Mouse (Mus musculus) left cerebral cortex, postnatal 10 days (tissue): ENCODE measurements around the gene Olfr960. TPM values are rescaled to one million over a fixed set of nuclear protein-coding genes. Genes with fewer than 3 reads are reported as not detected.

Source experiments
- total RNA-seq, 2 experiments: library from RNA; stranded (reverse); gene quantifications; 2 replicates each; pipeline ENCODE4 v1.2.3; 2021

Gene Olfr960
- total RNA-seq, 2 experiments from 2014 or later = not detected

Other genes with a start within 250 kb of the Olfr960 start
- gene Olfr951, start 234.0 kb upstream of the Olfr960 start, total RNA-seq = not detected
- not detected for gene Olfr952, start 194.2 kb upstream of the Olfr960 start, total RNA-seq
- not detected for gene Olfr954, start 164.7 kb upstream of the Olfr960 start, total RNA-seq
- gene Olfr955, start 149.4 kb upstream of the Olfr960 start, total RNA-seq = not detected
- not detected for gene Olfr44, start 127.4 kb upstream of the Olfr960 start, total RNA-seq
- not detected for gene Olfr957, start 105.6 kb upstream of the Olfr960 start, total RNA-seq
- gene Olfr958, start 67.3 kb upstream of the Olfr960 start, total RNA-seq = not detected
- gene Olfr959, start 45.8 kb upstream of the Olfr960 start, total RNA-seq = not detected
- 10 to 100 TPM; 21.0 to 26.1 TPM for gene AW551984, start 17.0 kb upstream of the Olfr960 start, total RNA-seq
- gene Olfr148, start 10.7 kb upstream of the Olfr960 start, total RNA-seq = not detected
- not detected for gene Olfr961, start 23.7 kb downstream of the Olfr960 start, total RNA-seq
- gene Olfr963, start 45.8 kb downstream of the Olfr960 start, total RNA-seq = not detected
- not detected for gene Olfr149, start 85.7 kb downstream of the Olfr960 start, total RNA-seq
- not detected for gene Olfr965, start 90.0 kb downstream of the Olfr960 start, total RNA-seq
- gene Olfr150, start 109.6 kb downstream of the Olfr960 start, total RNA-seq = not detected
- gene Olfr967, start 124.9 kb downstream of the Olfr960 start, total RNA-seq = not detected
- not detected for gene Olfr968, start 161.9 kb downstream of the Olfr960 start, total RNA-seq
- gene Olfr969, start 169.6 kb downstream of the Olfr960 start, total RNA-seq = not detected
- not detected for gene Olfr970, start 187.5 kb downstream of the Olfr960 start, total RNA-seq
- not detected for gene Olfr971, start 215.5 kb downstream of the Olfr960 start, total RNA-seq
- not detected for gene Olfr972, start 245.0 kb downstream of the Olfr960 start, total RNA-seq